Comparison of ENCODE assay signal across 9 mouse cellular contexts in genomic region chr12:28804558-28805481, GRCm38 (mm10). TPM values are rescaled to one million over a fixed set of nuclear protein-coding genes. Genes with fewer than 3 reads are reported as not detected.
A peak's percentile ranks its signal among the peaks of the same experiment; 100 is the strongest.
DNase-seq lines count a peak whose midpoint lies in the region; ATAC-seq lines count a peak whose summit lies in the region.
"Had no signal": no experiment of that assay in that cellular context is flagged by ENCODE, and none has a peak within 500 bp of the region (broad histone marks: within the 10 kb centered on the region; RNA-seq: fewer than 3 reads in every experiment).

No protein-coding gene starts in this region.

- WGBS in limb, embryonic 10.5 days: 74% methylated on average over 3 of the region's 3 CpGs
- 74% methylated on average over 3 of the region's 3 CpGs for WGBS in midbrain, embryonic 14.5 days

- no peaks in the 10 kb centered on the region for H3K36me3 ChIP-seq in limb, embryonic 10.5 days
- H3K36me3 ChIP-seq in midbrain, embryonic 14.5 days (ENCODE audit: control insufficient read depth, insufficient read depth, low read length): no peaks in the 10 kb centered on the region

- H3K9me3 ChIP-seq in limb, embryonic 10.5 days (replicated peaks): no peaks in the 10 kb centered on the region
- no peaks in the 10 kb centered on the region for H3K9me3 ChIP-seq in midbrain, embryonic 14.5 days (ENCODE audit: control insufficient read depth, low read length)

- H3K27me3 ChIP-seq in limb, embryonic 10.5 days (ENCODE audit: low read depth, poor library complexity, severe bottlenecking): no peaks in the 10 kb centered on the region
- no peaks in the 10 kb centered on the region for H3K27me3 ChIP-seq in midbrain, embryonic 14.5 days (ENCODE audit: control insufficient read depth, insufficient read depth, low read length)
- H3K27me3 ChIP-seq: CH12.LX had no signal

- no peak overlapping the region for H3K4me3 ChIP-seq in limb, embryonic 10.5 days
- no peak overlapping the region for H3K4me3 ChIP-seq in midbrain, embryonic 14.5 days (replicated peaks; ENCODE audit: low read depth, low read length)

- H3K4me1 ChIP-seq in limb, embryonic 10.5 days: peaks cover 52% of the 10 kb centered on the region
- H3K4me1 ChIP-seq in midbrain, embryonic 14.5 days (ENCODE audit: control insufficient read depth, insufficient read depth, low read length): peaks cover 37% of the 10 kb centered on the region

- peak overlapping the region; percentile 51; the same call in 1 of the 2 replicates for H3K27ac ChIP-seq in limb, embryonic 10.5 days
- peak overlapping the region; percentile 22 for H3K27ac ChIP-seq in midbrain, embryonic 14.5 days (replicated peaks; ENCODE audit: low read depth, low read length)

- ATAC-seq in midbrain, embryonic 14.5 days (ENCODE audit: low FRiP score, low TSS enrichment): no peak

- no peak overlapping the region for H3K4me2 ChIP-seq in midbrain, embryonic 14.5 days (ENCODE audit: low read length)

- H3K9ac ChIP-seq in midbrain, embryonic 14.5 days (replicated peaks; ENCODE audit: low read length): no peak overlapping the region; the same call in 1 of the 2 replicates

- peak; percentile 42 to 58 for DNase-seq in cerebellum, postnatal 14 days
- DNase-seq in cerebellum, adult 8-10 months: no peak
- DNase-seq in MEL-GATA-1-ER (ENCODE audit: extremely low read depth, low read depth): peak; percentile 94
- DNase-seq in fibroblast of lung, adult 2 months (ENCODE audit: low read depth): peak; percentile 73
- DNase-seq in limb, embryonic 10.5 days (ENCODE audit: low spot score): no peak
- DNase-seq in midbrain, embryonic 14.5 days: peak; percentile 34
- no peak for DNase-seq in frontal cortex, postnatal 14 days (ENCODE audit: low spot score in 2 of 2)
- no peak for DNase-seq in layer of hippocampus, adult 18-20 months (ENCODE audit: low spot score in 2 of 2)

RNA-seq across cellular contexts. Expression of gene Eipr1, which starts 53.2 kb away (rescaled TPM):
- polyA plus RNA-seq in limb, embryonic 10.5 days (2016; fragmentation: Nextera tagmentation; extraction: Ambion mirVana): 41.2 and 42.2 TPM in 2 replicates
- polyA plus RNA-seq in midbrain, embryonic 14.5 days (2014; fragmentation: Nextera tagmentation; extraction: Ambion mirVana): 77.0 and 80.4 TPM in 2 replicates
- total RNA-seq in layer of hippocampus, adult 18-20 months (2021): 10 to 100 TPM; 52.0 to 54.2 TPM

RNA-seq across cellular contexts. Expression of gene Trappc12, which starts 54.5 kb away (rescaled TPM):
- polyA plus RNA-seq in limb, embryonic 10.5 days (2016; fragmentation: Nextera tagmentation; extraction: Ambion mirVana): 34.0 and 37.9 TPM in 2 replicates
- polyA plus RNA-seq in midbrain, embryonic 14.5 days (2014; fragmentation: Nextera tagmentation; extraction: Ambion mirVana): 43.3 and 49.8 TPM in 2 replicates
- total RNA-seq in layer of hippocampus, adult 18-20 months (2021): 10 to 100 TPM; 58.4 to 62.0 TPM

Comparison
In these comparisons a context has a peak if more than half of its experiments do, and no peak if none do; other contexts are left out.
1. DNase-seq: peak in cerebellum, postnatal 14 days (2 of 2), MEL-GATA-1-ER (single experiment), fibroblast of lung, adult 2 months (single experiment) and midbrain, embryonic 14.5 days (single experiment); none in cerebellum, adult 8-10 months (single experiment), limb, embryonic 10.5 days (single experiment), frontal cortex, postnatal 14 days (0 of 2) and layer of hippocampus, adult 18-20 months (0 of 2).